Mouse (Mus musculus) neural tube, embryonic 12.5 days (tissue): ENCODE measurements around the gene Anxa5. TPM values are rescaled to one million over a fixed set of nuclear protein-coding genes. Genes with fewer than 3 reads are reported as not detected.

ENCODE experiments used
- ATAC-seq: fragments of 200-750 bp; cut with Nextera tagmentation; 2 replicates; pipeline ENCODE4 v1.8.0; 2017; ENCODE audit warnings: low read depth, mild to moderate bottlenecking, moderate TSS enrichment, moderate library complexity; ENCODE audit not compliant: low FRiP score
- H3K27ac ChIP-seq: fragments of 300-500 bp; sonication (generic); 2 replicates; pipeline ENCODE4 v1.5.1; 2016
- H3K27me3 ChIP-seq: fragments of 300-500 bp; sonication (generic); replicated peaks from 2 replicates; pipeline ENCODE4 v1.6.1; 2016; ENCODE audit warnings: mild to moderate bottlenecking
- H3K36me3 ChIP-seq: fragments of 300-500 bp; sonication (generic); 2 replicates; pipeline ENCODE4 v1.6.1; 2016; ENCODE audit warnings: mild to moderate bottlenecking
- H3K4me1 ChIP-seq: fragments of 300-500 bp; sonication (generic); 2 replicates; pipeline ENCODE4 v1.6.1; 2016
- H3K4me2 ChIP-seq: fragments of 300-500 bp; sonication (generic); replicated peaks from 2 replicates; pipeline ENCODE4 v1.6.1; 2016; ENCODE audit warnings: mild to moderate bottlenecking
- H3K4me3 ChIP-seq: fragments of 300-500 bp; sonication (generic); 2 replicates; pipeline ENCODE4 v1.5.1; 2016
- H3K9ac ChIP-seq: fragments of 300-500 bp; sonication (generic); 2 replicates; pipeline ENCODE4 v1.6.1; 2016; ENCODE audit warnings: mild to moderate bottlenecking
- H3K9me3 ChIP-seq: fragments of 300-500 bp; sonication (generic); 2 replicates; pipeline ENCODE4 v1.6.1; 2016; ENCODE audit warnings: mild to moderate bottlenecking
- WGBS: fragments of 180-500 bp; shearing (Covaris S2); methylation state at CpG from one replicate; pipeline ENCODE4 v1.1.7; 2016; 5-methylcytosine and 5-hydroxymethylcytosine counted together
- microRNA-seq: library from miRNA; unstranded; fragments of <30 nt; microRNA quantifications from one replicate; pipeline ENCODE4, GENCODE M21; 2017
- polyA plus RNA-seq: library from polyadenylated mRNA; unstranded; fragments of >200 nt; fragmentation: Nextera tagmentation; extraction: Ambion mirVana; gene quantifications from 2 replicates; pipeline ENCODE4 v1.2.1, GENCODE M21; 2016

Anxa5 gene
- polyA plus RNA-seq, 1 experiment from 2014 or later, result 131 TPM

DNA sequence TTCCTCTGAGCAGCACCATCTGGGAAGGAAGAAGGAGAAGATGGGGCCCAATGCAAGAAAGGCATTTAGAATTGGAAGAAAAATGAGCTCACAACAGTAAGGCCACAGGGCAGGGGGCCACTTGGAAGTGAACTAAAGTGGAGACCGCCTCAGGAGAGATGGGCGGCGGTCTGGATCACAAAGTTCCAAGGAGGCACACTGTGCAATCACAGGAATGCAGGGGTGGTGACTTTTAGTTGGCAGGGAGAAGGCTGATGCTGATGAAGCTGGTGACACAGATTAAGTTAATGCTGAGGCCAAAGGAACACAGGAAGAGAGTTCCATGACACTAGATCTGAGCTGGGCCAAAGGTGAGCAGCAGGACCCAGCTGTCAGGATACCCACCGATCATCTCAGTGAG is 35.4 kb downstream of the Anxa5 start:
- Histone ChIP-seq H3K4me1 (no peaks in the 10 kb centered on the region), H3K36me3 (no peaks in the 10 kb centered on the region), H3K9me3 (no peaks in the 10 kb centered on the region), H3K27me3 (no peaks in the 10 kb centered on the region), H3K9ac (no peak overlapping the region), H3K27ac (no peak overlapping the region), H3K4me2 (no peak overlapping the region), H3K4me3 (no peak overlapping the region)
- WGBS, result 82% methylated on average over 4 of the region's 4 CpGs
- no peak for ATAC-seq

DNA sequence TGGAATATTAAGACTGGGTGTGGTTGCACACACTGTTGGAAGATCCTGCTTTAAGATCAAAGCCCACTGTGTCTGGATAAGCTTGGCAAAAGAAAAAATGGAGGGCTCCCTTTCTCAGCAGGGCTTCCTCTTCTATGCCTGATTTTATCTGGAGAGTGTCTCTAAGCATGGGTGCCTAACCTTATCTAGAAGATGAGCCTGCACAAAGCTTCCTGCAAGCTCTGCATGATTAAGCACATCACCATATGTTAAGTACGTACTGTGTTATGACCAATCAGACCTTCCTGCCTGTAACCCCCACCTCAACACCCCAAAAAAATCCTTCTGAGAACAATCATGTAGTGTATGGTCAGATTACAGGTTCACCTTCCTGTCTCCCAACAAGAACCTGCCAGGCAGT is 45.3 kb downstream of the Anxa5 start:
- Histone ChIP-seq H3K9me3 (no peaks in the 10 kb centered on the region), H3K4me1 (no peaks in the 10 kb centered on the region), H3K9ac (no peak overlapping the region), H3K4me3 (no peak overlapping the region), H3K27me3 (no peaks in the 10 kb centered on the region), H3K36me3 (no peaks in the 10 kb centered on the region), H3K27ac (no peak overlapping the region), H3K4me2 (no peak overlapping the region)
- WGBS, result 97% methylated on average over 1 of the region's 1 CpGs
- ATAC-seq, result no peak

DNA sequence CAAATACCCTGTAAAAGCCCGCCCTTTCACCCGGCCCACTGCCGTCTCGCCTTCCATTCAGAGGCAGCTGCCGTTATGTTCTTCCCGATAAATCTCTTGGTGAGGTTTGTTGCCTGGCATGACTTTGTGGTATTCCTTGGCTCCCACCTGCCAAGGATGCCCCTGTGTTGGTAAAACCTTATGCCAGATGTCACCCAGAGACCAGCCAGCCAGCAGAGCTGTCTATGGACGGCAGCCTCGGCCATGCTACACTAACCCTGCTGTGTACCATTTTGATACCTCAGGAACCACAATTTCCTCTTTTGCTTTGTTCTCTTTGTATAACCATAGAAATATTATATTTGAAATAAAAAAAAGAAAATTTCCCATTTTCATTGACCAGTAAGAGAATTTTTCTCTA is 48.3 kb downstream of the Anxa5 start:
- H3K4me2 ChIP-seq, result no peak overlapping the region
- H3K27me3 ChIP-seq, result no peaks in the 10 kb centered on the region
- no peaks in the 10 kb centered on the region for H3K4me1 ChIP-seq
- H3K36me3 ChIP-seq, result no peaks in the 10 kb centered on the region
- H3K9ac ChIP-seq, result no peak overlapping the region
- ATAC-seq, result no peak
- 96% methylated on average over 8 of the region's 8 CpGs for WGBS
- H3K27ac ChIP-seq, result no peak overlapping the region
- no peaks in the 10 kb centered on the region for H3K9me3 ChIP-seq
- H3K4me3 ChIP-seq, result no peak overlapping the region

DNA sequence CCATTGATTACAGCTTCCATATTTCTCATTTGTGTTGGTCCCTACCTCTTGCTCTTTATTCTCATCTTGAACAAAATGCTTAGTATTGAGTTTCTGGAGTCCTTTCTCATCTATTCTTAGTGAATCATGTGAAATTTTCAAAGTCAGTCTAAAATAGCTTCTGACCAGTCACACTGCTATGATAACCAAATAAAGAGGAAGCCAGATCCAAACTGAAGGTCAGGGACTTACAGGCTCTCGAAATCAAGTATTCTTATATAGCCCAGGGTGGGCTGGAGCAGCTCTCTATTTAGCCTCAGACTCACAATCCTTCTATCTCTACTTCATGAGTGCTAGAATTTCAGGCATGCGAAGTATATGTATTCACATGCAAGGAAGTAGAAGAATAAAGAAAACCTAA is 66.2 kb downstream of the Anxa5 start:
- H3K27ac ChIP-seq, result no peak overlapping the region
- no peak overlapping the region for H3K4me2 ChIP-seq
- no peaks in the 10 kb centered on the region for H3K27me3 ChIP-seq
- no peak for ATAC-seq
- no peaks in the 10 kb centered on the region for H3K36me3 ChIP-seq
- H3K9ac ChIP-seq, result no peak overlapping the region
- H3K9me3 ChIP-seq, result 0 out of 2 replicates have a peak, but pooled peaks cover 2% of the 10 kb centered on the region
- no peaks in the 10 kb centered on the region for H3K4me1 ChIP-seq
- H3K4me3 ChIP-seq, result no peak overlapping the region
- WGBS, result 91% methylated on average over 2 of the region's 2 CpGs

DNA sequence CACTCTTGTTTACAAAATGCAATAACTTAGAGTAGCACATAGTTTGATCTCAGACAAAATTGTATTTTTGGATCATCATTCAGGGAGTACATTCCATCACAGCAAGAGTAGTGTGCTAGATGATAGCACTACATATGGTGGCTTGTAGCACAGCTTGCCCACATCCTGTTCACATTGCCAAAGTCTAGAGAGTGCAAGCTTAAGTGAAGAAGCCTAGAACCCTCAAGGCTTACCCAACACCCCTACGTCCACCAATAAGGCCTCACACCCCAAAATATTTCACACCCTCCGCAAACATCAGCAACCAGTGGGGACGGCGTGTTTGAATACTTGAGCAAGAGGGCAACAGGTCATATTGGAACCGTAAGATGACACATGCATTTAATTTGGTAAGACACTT is 68.7 kb downstream of the Anxa5 start:
- WGBS, result 97% methylated on average over 5 of the region's 5 CpGs
- Histone ChIP-seq H3K4me1 (no peaks in the 10 kb centered on the region), H3K27ac (no peak overlapping the region), H3K4me2 (no peak overlapping the region), H3K4me3 (no peak overlapping the region), H3K27me3 (no peaks in the 10 kb centered on the region), H3K9ac (no peak overlapping the region), H3K9me3 (no peaks in the 10 kb centered on the region), H3K36me3 (no peaks in the 10 kb centered on the region)
- ATAC-seq, result no peak

DNA sequence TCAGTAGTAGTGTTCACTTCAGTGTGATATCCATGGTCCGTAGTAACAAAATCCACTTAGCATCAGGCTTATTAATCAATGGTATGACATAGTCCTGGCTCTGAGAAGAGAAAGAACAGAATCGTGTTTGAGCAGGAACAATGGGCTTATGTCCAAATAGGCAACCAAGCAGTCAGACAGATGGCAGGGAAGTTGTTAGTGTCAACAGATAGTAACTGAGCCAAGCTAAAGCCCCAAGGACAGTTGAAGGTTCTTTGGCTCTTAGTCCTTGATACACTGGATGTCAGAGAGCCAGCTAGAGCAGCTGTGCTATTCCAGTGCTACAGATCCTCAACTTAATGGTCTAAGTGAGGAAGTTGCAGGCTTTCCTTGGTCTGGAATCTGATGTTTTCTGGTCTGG is 69.4 kb downstream of the Anxa5 start:
- Histone ChIP-seq H3K27me3 (no peaks in the 10 kb centered on the region), H3K9me3 (no peaks in the 10 kb centered on the region), H3K4me2 (no peak overlapping the region), H3K27ac (no peak overlapping the region), H3K9ac (no peak overlapping the region), H3K4me3 (no peak overlapping the region), H3K4me1 (no peaks in the 10 kb centered on the region), H3K36me3 (no peaks in the 10 kb centered on the region)
- WGBS, result 79% methylated on average over 2 of the region's 2 CpGs
- no peak for ATAC-seq

DNA sequence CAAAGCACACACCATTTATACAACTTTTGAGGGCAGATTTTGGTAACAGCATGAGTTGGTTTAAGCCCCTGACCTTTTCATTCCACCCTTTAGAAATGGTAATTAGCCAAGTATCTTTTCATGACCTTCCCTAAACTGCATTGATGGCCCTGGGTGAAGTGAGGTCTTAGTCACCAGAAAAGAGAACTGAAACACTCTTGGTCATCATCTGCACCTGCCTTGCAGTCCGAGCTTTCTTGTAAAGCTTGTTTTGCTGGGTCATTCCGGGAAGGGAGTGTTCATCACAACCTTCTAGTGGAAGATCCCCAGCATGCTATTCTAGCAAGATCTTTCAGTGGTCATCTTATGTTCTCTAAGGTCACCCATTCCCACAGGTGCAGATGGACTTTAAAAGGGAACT is 73.8 kb downstream of the Anxa5 start:
- no peak overlapping the region for H3K4me2 ChIP-seq
- no peak overlapping the region for H3K4me3 ChIP-seq
- H3K36me3 ChIP-seq, result no peaks in the 10 kb centered on the region
- H3K27ac ChIP-seq, result no peak overlapping the region
- no peak overlapping the region for H3K9ac ChIP-seq
- H3K9me3 ChIP-seq, result no peaks in the 10 kb centered on the region
- H3K27me3 ChIP-seq, result no peaks in the 10 kb centered on the region
- ATAC-seq, result no peak
- H3K4me1 ChIP-seq, result no peaks in the 10 kb centered on the region
- 61% methylated on average over 2 of the region's 2 CpGs for WGBS

DNA sequence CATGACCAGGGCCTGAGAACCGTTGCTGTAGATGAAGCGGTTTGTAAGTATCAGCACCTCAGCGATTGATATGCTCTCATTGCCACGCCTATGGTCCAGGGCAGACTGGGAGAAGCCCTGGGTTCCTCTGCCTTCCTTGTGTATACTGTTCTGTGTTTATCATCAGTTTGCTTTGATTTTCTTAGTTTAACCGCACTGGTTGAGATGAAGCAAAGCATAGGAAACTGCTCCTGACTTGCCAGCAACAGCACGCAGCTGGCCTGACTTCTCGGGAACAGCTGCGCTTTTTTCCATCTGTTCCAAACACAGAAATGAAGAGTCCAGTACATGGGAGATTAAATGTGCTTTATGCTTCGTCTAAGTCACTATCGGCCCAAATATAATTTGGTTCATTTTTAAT is 75.0 kb downstream of the Anxa5 start:
- H3K9me3 ChIP-seq, result no peaks in the 10 kb centered on the region
- H3K4me3 ChIP-seq, result no peak overlapping the region
- 85% methylated on average over 10 of the region's 10 CpGs for WGBS
- no peak overlapping the region for H3K4me2 ChIP-seq
- no peaks in the 10 kb centered on the region for H3K4me1 ChIP-seq
- no peak overlapping the region for H3K27ac ChIP-seq
- no peak for ATAC-seq
- H3K36me3 ChIP-seq, result no peaks in the 10 kb centered on the region
- no peaks in the 10 kb centered on the region for H3K27me3 ChIP-seq
- H3K9ac ChIP-seq, result no peak overlapping the region

Small RNAs within 50 kb of the gene (microRNA-seq; reads per million reads assigned to microRNA genes)
- gene Mir7009, result not detected

Other genes starting within 250 kb of the Anxa5 start
- 0.22 and 0.45 TPM in 2 replicates for gene 1810062G17Rik, start within 50 bp of the Anxa5 start, polyA plus RNA-seq
- 0.65 and 0.84 TPM in 2 replicates for gene Gm11549, start 45.9 kb upstream of the Anxa5 start, polyA plus RNA-seq
- gene Exosc9, start 76.7 kb upstream of the Anxa5 start, polyA plus RNA-seq, result 85.2 and 86.6 TPM in 2 replicates
- 135 and 139 TPM in 2 replicates for gene Ccna2, start 96.3 kb upstream of the Anxa5 start, polyA plus RNA-seq
- 19.2 and 19.8 TPM in 2 replicates for gene Bbs7, start 137.6 kb upstream of the Anxa5 start, polyA plus RNA-seq
- 7.9 and 8.5 TPM in 2 replicates for gene Trpc3, start 214.3 kb upstream of the Anxa5 start, polyA plus RNA-seq